Mouse (Mus musculus): Measurements from ENCODE around the gene Nmrk1. TPM values are rescaled to one million over a fixed set of nuclear protein-coding genes. Genes with fewer than 3 reads are reported as not detected.
"Not testable (repeated sequence)": the region's sequence is repeated elsewhere in the genome, so short reads cannot be mapped to it uniquely, and the experiment has no call there.

The Nmrk1 gene
- total RNA-seq (2021): 1 to 10 TPM; 2.6 to 3.0 TPM

- intact Hi-C loops (cut with DNase I): loop anchor here (2.0 to 10.0 kb wide), 2 partner anchors 15 to 203 kb away; no protein-coding TSS in a partner anchor
- DNase-seq: peak; percentile 99 to 100
These were observed at the start of gene Nmrk1, which contains the start of gene Ostf1 for GRCm38 (mm10) chr19:18631644-18632219. Gene Nmrk1, plus strand, starts transcription at chr19:18631950. Gene Ostf1, minus strand, starts transcription at chr19:18631823.

- no peak for DNase-seq
- intact Hi-C loops (cut with DNase I): no loop called here
These were observed 49.5 kb upstream of the Nmrk1 start for GRCm38 (mm10) chr19:18582226-18582625.

DNA sequence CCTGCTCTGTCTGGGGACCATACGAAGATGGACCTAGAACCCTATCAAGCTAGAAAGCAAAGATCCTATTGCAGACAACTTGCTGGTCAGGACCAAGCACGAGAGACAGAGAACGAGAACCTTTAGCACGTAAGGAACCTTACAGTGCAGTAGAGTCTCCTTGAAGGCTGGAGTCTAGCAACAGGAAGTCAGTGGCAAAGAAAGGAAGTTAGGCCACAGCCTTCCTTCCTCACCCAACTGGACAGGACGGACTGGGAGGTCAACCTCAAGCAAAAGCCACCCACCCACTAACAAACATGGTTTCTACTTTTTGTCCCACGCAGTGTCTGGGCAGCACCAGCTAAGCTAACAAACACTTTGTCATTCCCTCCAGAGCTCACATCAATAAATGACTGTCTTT lies 48.9 kb upstream of the Nmrk1 start:
- no peak for DNase-seq
- intact Hi-C loops (cut with DNase I): no loop called here

- intact Hi-C loops (cut with DNase I): no loop called here
- DNase-seq: no peak
These were observed 48.0 kb upstream of the Nmrk1 start for GRCm38 (mm10) chr19:18583706-18584105.

DNA sequence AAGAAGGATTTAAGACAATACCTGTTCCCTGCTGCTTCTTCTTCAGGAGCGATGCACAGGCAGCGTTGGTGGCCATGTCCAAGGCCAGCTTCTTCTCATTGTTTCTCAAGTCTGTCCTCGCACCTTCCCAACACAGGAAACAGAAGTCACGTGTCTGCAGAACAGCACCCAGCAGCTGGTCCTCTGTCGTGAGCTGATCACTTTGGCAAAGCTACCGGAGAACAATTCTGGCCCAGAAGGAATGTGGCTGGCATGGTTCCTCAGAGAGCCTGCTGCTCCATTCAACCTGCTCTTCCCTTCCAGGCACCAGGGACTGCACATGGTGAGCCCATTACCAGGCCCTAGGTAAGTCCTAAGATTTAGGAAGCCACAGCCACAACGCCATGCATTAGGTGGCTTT lies 47.1 kb upstream of the Nmrk1 start:
- intact Hi-C loops (cut with DNase I): no loop called here
- DNase-seq: no peak

DNA sequence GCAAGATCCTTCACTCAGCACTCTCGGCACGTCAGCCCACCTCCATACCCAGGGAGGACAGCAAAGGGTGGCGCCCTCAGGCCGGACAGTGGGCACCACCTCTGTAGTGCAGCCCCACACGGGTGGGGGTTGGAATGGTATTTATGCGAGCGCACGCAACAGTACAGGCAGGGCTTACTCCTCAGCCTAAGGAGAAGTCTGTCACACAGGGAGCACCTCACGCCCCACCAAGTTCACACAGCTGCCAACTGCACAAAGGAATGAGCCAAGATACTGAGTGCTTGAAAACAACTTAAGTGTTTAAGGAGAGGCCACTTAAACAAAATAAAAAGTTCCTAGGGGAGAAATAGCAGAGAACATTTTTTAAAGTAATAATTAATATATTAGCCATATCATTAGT lies 44.6 kb upstream of the Nmrk1 start:
- intact Hi-C loops (cut with DNase I): no loop called here
- no peak for DNase-seq

DNA sequence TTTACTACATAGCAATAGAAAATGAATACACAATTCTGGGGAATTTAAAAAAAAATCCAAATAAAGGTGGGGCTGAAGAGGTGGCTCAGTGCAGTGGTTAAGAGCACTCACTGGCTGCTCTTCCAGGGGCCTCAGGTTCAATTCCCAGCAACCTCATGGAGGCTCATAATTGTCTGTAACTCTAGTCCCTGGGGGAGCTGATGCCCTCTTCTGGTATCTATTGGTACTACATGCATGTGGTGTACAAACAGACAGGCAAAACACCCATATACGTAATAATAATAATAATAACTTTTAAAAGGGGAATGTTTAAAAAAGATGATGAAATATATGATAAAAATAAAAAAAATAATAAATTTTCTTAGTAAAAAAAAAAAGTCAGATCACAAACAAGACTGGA lies 43.5 kb upstream of the Nmrk1 start:
- intact Hi-C loops (cut with DNase I): no loop called here
- DNase-seq: no peak

DNA sequence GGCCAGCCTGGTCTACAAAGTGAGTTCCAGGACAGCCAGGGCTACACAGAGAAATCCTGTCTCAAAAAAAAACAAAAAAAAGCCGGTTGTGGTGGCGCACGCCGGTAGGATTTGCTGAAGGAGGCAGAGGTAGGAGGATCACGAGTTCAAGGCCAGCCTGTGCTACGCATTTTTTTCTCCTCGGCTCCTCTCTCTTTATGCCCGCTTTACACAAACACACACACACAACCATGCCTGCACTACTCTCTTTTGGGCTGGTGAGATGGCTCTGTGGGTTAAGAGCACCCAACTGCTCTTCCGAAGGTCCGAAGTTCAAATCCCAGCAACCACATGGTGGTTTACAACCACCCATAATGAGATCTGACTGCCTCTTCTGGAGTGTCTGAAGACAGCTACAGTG lies 42.9 kb upstream of the Nmrk1 start:
- intact Hi-C loops (cut with DNase I); DNase-seq: not testable (repeated sequence)

- no peak for DNase-seq
- intact Hi-C loops (cut with DNase I): no loop called here
These were observed 42.5 kb upstream of the Nmrk1 start for GRCm38 (mm10) chr19:18589276-18589675.

- intact Hi-C loops (cut with DNase I): no loop called here
- no peak for DNase-seq
These were observed 41.5 kb upstream of the Nmrk1 start for GRCm38 (mm10) chr19:18590234-18590633.

- no peak for DNase-seq
- intact Hi-C loops (cut with DNase I): no loop called here
These were observed 40.8 kb upstream of the Nmrk1 start for GRCm38 (mm10) chr19:18590942-18591354.

DNA sequence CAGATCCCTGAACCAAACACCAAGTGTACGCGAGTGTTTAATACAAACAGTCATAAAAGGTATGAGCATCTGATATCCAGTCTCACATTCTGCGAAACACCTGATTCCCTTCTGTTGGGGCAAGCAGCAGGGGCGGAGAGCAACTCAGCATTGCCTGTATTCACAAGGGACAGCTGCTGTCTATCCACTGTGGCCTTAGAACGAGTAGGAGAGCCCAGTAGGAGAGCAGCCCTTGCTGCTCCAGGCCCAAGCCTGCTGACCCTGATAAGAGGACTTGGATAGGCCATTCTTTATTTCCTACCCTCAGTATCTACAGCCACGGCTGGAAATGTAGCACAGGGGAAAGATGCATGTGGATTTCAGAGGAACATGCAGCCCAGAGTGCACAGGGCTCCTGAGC lies 38.8 kb upstream of the Nmrk1 start:
- DNase-seq: no peak
- intact Hi-C loops (cut with DNase I): no loop called here

DNA sequence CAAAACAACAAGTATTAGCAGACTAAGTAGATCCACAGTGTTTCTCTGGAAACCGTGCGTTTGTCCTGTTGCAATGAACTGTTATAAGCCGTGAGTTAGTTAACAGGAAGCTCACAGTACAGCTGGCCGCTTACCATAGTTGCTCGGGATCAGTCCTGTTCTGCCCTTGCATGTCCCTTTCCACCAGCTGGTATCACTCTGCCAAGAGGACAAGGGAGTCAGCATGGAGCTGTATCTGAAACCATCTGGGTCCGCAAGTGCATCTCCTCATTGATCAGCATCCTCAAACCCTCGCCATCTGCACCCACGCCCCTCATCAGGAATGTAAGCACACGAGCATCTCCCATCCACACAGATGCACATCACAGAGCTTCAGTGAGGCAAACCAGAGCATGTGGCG lies 38.0 kb upstream of the Nmrk1 start:
- intact Hi-C loops (cut with DNase I): no loop called here
- DNase-seq: no peak

DNA sequence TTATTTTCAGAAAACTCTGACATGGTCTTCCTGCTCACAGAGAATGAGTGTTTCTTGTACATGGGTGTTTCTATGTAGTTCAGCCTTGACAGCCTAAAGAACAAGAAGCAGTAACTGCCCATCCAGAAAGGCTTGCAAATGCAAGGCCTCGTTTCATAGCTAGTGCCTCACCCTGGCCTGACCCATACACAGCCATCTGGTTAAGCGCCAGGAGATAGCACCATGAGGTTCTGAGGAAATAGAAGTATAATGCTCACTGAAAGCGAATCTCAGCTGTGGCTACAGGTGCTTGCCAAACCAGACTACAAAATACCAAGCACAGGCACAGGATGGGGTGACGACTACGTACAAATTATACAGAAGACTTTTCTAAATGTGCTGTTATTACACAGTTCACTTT lies 34.9 kb upstream of the Nmrk1 start:
- DNase-seq: no peak
- intact Hi-C loops (cut with DNase I): no loop called here

GRCm38 (mm10) chr19:18597772-18598171 lies 34.0 kb upstream of the Nmrk1 start:
- intact Hi-C loops (cut with DNase I): no loop called here

GRCm38 (mm10) chr19:18598265-18598926 lies 33.4 kb upstream of the Nmrk1 start:
- intact Hi-C loops (cut with DNase I): no loop called here
- no peak for DNase-seq

More at GRCm38 (mm10) chr19:18597772-18598171, 34.0 kb upstream of the Nmrk1 start:
- DNase-seq: no peak

DNA sequence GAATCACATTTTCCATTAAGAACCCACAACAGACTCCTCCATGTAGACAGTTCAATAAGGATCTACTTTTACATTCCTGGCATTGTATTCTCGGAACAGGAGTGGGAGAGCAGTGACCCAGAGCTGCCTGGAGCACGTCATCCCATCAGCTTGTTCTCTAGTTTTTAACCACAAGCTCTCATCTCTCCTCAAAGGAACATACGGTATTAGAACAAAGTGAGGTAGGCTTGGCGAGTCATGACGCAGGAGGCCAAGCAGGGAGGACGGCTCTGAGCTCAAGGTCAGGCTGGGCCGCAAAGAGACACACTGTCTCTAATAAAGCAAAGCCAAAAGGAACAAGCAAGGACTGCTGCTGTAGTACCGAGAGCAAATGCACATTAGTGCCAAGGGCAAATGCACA lies 32.7 kb upstream of the Nmrk1 start:
- intact Hi-C loops (cut with DNase I): no loop called here
- no peak for DNase-seq

GRCm38 (mm10) chr19:18599650-18600049 lies 32.1 kb upstream of the Nmrk1 start:
- intact Hi-C loops (cut with DNase I): no loop called here

GRCm38 (mm10) chr19:18600611-18601010 lies 31.1 kb upstream of the Nmrk1 start:
- intact Hi-C loops (cut with DNase I): no loop called here
- DNase-seq: no peak

More at GRCm38 (mm10) chr19:18599650-18600049, 32.1 kb upstream of the Nmrk1 start:
- no peak for DNase-seq

GRCm38 (mm10) chr19:18603011-18603410 lies 28.7 kb upstream of the Nmrk1 start:
- intact Hi-C loops (cut with DNase I): no loop called here
- DNase-seq: no peak

GRCm38 (mm10) chr19:18607907-18608306 lies 23.8 kb upstream of the Nmrk1 start:
- no peak for DNase-seq
- intact Hi-C loops (cut with DNase I): no loop called here

DNA sequence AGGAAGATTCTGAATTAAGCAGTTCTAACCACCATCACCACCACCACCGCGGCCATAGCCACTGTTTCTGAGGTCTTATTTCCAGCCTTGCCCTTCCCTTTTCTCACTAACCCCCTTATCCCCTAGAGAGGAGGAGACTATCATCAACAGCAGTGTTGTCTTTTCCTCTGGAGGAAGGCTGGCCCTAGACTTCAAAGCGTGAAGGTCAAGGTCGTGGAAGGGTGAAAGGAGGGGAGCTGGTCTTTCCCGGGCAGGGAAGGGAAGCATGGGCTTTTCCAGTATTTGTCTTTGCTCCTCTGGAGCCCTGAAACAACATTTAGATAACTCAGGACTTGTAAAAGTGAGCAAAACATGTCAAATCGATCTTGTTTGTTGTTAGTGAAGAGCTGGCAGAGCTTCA lies 22.8 kb upstream of the Nmrk1 start:
- intact Hi-C loops (cut with DNase I): no loop called here
- no peak for DNase-seq
